Mouse (Mus musculus): Measurements from ENCODE around the gene Ptpn18.
"Not testable (repeated sequence)": the region's sequence is repeated elsewhere in the genome, so short reads cannot be mapped to it uniquely, and the experiment has no call there.

Gene Ptpn18

DNA sequence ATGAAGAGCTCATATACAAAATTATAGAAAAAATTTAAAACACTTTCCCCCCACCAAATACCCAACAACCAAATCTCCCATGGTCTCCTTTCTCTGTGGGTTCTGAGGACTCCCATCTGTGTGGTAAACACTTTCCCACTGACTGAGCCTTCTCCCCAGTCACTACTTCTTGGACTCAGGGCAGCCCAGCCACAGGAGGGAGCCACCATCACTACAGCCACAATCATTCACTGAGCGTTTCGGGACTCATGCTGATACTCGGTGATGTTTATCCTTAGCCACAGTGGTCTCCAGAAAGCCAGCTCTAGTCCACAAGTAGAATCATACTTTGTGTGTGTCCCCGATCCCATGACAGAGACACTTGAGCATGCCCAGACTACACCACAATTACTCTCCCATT, 53.5 kb downstream of the Ptpn18 start:
- DNase-seq (ENCODE audit: extremely low spot score, low read depth, low spot score) = no peak

DNA sequence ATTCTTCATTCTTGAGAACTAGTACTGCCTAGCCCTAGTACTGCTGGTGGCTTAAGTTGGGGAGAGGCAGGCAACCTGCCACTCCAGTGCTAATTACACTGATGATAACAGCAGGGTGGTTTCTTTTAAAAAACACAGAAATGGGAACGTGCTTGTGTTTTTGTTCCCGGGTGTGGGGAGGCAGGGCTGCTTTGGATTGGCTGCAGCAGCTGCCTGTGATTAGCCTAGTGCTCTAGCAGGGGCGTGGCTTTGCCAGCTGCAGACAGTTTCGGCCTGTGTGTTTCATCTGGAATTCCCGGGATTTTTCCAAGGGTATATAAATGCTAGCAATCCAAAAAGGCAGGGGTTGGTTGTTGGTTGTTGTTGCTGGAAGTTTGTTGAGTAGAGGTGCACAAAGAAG, 57.0 kb downstream of the Ptpn18 start:
- no peak for DNase-seq (ENCODE audit: extremely low spot score, low read depth, low spot score)

DNA sequence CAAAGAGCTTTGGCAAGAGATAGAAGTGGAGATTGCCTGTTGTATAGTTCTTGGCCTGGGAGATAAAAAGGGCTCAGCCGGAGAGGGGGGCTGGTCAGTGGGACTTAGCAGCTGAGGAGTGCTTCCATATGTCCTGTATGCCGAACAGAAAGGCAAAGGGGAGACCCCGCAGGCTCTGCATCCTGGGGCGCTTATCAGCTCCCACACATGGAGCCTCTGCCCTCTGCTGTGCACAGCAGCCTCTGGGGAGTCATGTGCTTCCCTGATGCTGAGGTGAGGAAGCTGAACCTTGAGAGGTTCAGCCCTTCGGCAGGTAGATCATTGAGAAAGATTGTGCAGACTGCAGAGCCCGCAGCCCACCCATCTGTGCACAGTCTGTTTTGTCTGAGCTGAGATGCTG, 57.7 kb downstream of the Ptpn18 start:
- not testable (repeated sequence) for DNase-seq (ENCODE audit: extremely low spot score, low read depth, low spot score)

DNA sequence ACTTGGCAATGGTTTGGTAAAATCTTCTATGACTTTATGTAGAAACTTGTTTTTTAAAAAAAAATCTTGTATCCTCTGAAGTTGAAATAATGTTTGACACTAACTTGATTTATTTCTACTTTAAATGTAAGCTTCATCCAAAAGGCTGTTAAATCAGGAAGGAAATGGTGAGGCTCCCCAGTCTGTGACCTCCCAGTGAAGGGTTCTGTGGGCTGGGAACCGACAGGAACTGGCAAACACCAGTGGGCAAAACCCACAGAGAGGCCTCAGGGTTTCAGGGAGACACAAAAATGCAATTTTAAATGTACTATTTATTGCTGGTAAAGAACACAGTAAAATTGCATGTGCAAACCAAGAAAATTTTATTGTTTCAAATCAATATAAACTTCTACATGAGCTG, 58.2 kb downstream of the Ptpn18 start:
- DNase-seq (ENCODE audit: extremely low spot score, low read depth, low spot score) = not testable (repeated sequence)

DNA sequence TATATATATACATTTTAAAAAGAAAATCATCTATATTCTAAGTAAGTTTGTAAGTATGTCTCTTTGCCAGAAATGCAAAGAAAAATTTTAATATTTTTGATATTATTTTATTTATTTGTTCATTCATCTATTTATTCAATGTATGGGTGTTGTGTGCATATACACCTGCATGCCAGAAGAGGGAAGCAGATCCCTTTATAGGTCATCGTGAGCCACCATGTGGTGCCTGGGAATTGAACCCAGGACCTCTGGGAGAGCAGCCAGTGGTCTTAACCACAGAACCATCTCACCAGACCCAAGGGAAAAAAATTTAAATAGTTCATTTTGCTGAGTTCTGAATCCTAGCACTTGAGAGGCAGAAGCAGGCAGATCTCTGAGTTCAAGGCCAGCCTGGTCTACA, 58.7 kb downstream of the Ptpn18 start:
- DNase-seq (ENCODE audit: extremely low spot score, low read depth, low spot score) = no peak

DNA sequence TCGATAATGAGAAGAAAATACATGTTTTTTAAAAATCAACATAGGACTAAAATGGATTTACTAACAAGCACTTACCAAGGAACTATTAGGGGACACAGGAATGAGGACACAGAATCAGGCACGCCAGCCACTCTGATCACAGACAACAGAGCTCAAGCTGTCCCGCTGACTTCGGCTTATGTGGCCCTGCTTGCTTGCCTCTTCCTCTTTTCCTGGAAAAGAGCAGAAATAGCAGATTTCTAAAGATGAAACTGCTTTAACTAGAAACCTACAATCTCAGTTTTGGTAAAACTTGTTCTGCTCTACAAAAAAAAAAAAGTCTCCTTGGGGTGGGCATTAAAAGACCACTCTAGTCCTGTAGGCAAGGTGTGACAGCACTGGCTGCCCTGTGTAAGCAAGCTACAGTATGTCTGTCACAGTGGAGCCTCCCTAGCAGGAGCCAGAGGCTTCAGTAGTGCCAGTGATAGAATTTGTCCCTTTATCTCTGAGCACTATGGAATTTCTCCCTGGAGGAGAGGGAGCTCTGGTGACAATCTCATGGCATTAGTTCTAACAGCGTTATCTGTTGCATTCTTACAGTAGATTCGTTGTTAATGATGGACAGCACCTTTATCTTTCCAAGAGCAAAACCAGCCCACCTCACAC, 62.8 kb downstream of the Ptpn18 start:
- DNase-seq (ENCODE audit: extremely low spot score, low read depth, low spot score) = no peak

DNA sequence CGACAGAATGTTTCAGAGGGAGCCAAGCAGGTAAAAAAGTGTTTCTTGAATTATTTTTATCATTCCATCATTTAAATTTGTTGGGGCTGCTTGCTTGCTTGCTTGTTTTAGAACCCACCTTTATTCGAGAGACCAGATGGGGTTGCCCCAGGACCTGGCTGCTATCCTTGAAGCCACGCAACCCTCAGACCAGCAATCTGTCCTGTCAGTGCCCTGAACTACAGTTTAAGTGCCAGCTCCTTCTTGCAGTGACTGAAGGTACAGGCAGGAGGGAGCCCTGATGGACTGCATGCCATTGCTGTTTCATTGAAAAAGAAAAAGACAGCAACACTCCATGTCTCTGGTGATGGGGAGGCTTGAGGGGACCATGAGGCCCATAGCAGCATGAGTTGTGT, 63.3 kb downstream of the Ptpn18 start:
- DNase-seq (ENCODE audit: extremely low spot score, low read depth, low spot score) = no peak

DNA sequence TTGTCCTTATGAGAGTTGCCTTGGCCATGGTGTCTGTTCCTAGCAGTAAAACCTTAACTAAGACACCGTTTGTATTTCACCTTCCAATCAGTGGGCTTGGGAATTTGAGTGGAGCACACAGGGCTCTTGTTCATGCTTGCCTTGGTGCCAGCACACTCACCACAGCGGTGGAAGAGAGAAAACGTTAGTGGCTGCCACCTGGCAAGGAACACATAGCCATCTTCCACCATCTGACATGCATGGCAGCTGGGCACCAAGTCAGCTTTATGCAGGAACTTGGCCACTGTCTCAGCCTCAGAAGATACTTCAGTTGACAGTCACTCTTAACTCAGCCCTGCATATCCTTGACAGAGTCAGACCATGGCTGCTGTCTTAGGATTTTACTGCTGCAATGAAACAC, 64.1 kb downstream of the Ptpn18 start:
- DNase-seq (ENCODE audit: extremely low spot score, low read depth, low spot score) = no peak
